Mouse (Mus musculus): Measurements from ENCODE around the gene Mgme1. TPM values are rescaled to one million over a fixed set of nuclear protein-coding genes. Genes with fewer than 3 reads are reported as not detected.

The Mgme1 gene
- total and polyA plus RNA-seq, 3 experiments: 16.8 to 20.3 TPM; not detected in 1

DNA sequence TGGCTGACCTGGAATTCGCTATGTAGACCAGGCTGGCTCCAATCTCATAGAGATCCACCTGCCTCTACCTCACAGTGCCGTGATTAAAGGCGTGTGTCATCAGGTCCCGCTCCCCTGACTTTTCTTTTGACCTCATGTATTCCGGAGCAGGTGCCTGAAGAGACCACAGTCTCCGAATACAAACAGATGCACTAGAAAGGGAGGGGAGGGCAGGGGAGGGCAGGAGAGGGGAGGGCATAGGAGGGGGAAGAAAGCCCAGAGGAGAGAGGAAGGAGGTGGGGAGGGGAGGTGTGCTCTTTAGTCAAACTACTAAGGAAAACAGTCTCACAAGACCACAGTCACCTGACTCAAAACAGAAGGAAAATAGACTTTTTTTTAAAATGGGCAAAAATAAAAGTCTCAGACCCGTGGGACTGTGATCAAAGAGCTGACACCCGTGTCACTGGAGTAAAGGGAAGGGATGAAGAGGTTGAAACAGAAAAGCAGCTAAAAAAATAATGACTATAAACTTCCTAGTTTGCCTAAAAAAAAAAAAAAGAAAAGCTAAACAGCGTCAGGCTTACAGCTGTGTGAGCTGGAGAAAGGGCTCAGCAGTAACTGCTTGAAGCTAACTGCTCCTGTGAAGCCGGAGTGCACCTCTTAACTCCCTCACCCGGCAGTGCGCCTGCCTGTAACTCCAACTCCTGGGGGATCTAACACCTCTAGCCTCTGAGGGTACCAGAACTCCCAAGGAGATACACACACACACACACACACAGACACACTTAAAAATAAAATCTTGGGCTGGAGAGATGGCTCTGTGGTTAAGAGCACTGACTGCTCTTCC is 41.7 kb upstream of the Mgme1 start:
- Histone ChIP-seq H3K79me2 (ENCODE audit: control insufficient read depth, insufficient read depth, low read length, poor library complexity) (peaks cover 1% of the 10 kb centered on the region; the same call in 1 of the 2 replicates), H3K9ac (ENCODE audit: control insufficient read depth, low read depth, low read length, poor library complexity, severe bottlenecking) (peak overlapping the region; percentile 67), H3K9me3 (replicated peaks; ENCODE audit: insufficient read depth, low read length) (no peaks in the 10 kb centered on the region), H3K27me3 (ENCODE audit: control insufficient read depth in 1 of 2, insufficient read depth in 2 of 2, low read length in 2 of 2) (no peaks in the 10 kb centered on the region), H3K4me1 (ENCODE audit: control insufficient read depth in 1 of 2, insufficient read depth in 2 of 2, low read length in 2 of 2) (peaks cover 5 to 14% of the 10 kb centered on the region in 2 experiments), H3K27ac (ENCODE audit: control insufficient read depth, low read depth, low read length) (peak overlapping the region; percentile 69), H3K4me3 (ENCODE audit: control insufficient read depth in 1 of 2, insufficient read depth in 1 of 2, low read depth in 2 of 2, low read length in 2 of 2) (peak overlapping the region; percentile 57 to 67), H3K36me3 (ENCODE audit: control insufficient read depth in 1 of 2, insufficient read depth in 2 of 2, low read length in 2 of 2) (peaks cover 0 to 11% of the 10 kb centered on the region in 2 experiments; a peak in 2 of 4 replicates)
- peak; percentile 56 for DNase-seq (ENCODE audit: low read depth, low spot score)
- TF ChIP-seq KAT2A (conservative IDR thresholded peaks at IDR 0.05; ENCODE audit: low read depth, low read length) (no peak), ZNF384 (IDR thresholded peaks at IDR 0.05; ENCODE audit: low read depth, low read length) (peak; percentile 79), TBP (IDR thresholded peaks at IDR 0.05; ENCODE audit: low read depth, low read length) (no peak), BHLHE40 (IDR thresholded peaks at IDR 0.05; ENCODE audit: borderline replicate concordance, low read depth, low read length) (no peak; the same call in 1 of the 2 replicates), USF1 (IDR thresholded peaks at IDR 0.05; ENCODE audit: low read depth, low read length) (0 out of 2 replicates have a peak, but pooled peaks have one; percentile 21), RCOR1 (IDR thresholded peaks at IDR 0.05; ENCODE audit: low read depth, low read length) (no peak)

DNA sequence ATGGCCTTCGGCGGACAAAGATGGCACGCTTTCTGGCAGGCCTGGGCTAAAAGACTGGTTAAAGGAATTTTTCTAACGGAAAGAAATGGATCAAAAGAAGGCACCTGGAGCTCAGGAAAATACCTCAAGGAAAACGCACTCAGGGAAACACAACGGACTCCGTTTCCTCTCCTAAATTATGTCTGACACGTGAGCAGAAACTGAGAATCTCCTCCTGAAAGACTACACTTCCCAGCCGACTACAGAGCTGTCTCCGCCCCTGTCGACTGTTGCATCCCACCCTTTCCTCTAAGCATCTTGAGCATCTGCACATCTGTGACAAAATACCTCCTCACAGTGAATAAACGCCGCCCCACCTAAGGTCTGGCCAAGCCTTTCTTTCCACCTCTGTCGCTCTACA is 40.8 kb upstream of the Mgme1 start:
- peak; percentile 91 for DNase-seq (ENCODE audit: low read depth, low spot score)
- Histone ChIP-seq H3K4me3 (ENCODE audit: control insufficient read depth in 1 of 2, insufficient read depth in 1 of 2, low read depth in 2 of 2, low read length in 2 of 2) (peak overlapping the region; percentile 57), H3K27ac (ENCODE audit: control insufficient read depth, low read depth, low read length) (peak overlapping the region; percentile 99), H3K79me2 (ENCODE audit: control insufficient read depth, insufficient read depth, low read length, poor library complexity) (peaks cover 1% of the 10 kb centered on the region; the same call in 1 of the 2 replicates), H3K4me1 (ENCODE audit: control insufficient read depth in 1 of 2, insufficient read depth in 2 of 2, low read length in 2 of 2) (peaks cover 5 to 14% of the 10 kb centered on the region in 2 experiments), H3K36me3 (ENCODE audit: control insufficient read depth in 1 of 2, insufficient read depth in 2 of 2, low read length in 2 of 2) (peaks cover 0 to 11% of the 10 kb centered on the region in 2 experiments; a peak in 2 of 4 replicates), H3K27me3 (ENCODE audit: control insufficient read depth in 1 of 2, insufficient read depth in 2 of 2, low read length in 2 of 2) (no peaks in the 10 kb centered on the region), H3K9me3 (replicated peaks; ENCODE audit: insufficient read depth, low read length) (no peaks in the 10 kb centered on the region), H3K9ac (ENCODE audit: control insufficient read depth, low read depth, low read length, poor library complexity, severe bottlenecking) (peak overlapping the region; percentile 71)
- no peak for TF ChIP-seq SMC3 (IDR thresholded peaks at IDR 0.05; ENCODE audit: low read depth, low read length)
- TF ChIP-seq ETS1 (IDR thresholded peaks at IDR 0.05; ENCODE audit: low read depth, low read length): no peak
- TF ChIP-seq POLR2A (IDR thresholded peaks at IDR 0.05; ENCODE audit: control insufficient read depth in 1 of 2, insufficient read depth in 1 of 2, low read depth in 1 of 2, low read length in 2 of 2, poor library complexity in 1 of 2): peak in 1 of 2 experiments; percentile 76; a peak in 2 of 4 replicates
- TF ChIP-seq MAZ (IDR thresholded peaks at IDR 0.05; ENCODE audit: low read depth, low read length): no peak
- no peak for TF ChIP-seq RCOR1 (IDR thresholded peaks at IDR 0.05; ENCODE audit: low read depth, low read length)
- TF ChIP-seq TCF12 (IDR thresholded peaks at IDR 0.05; ENCODE audit: low read depth, low read length): peak; percentile 17; the same call in 1 of the 2 replicates
- no peak for TF ChIP-seq RAD21 (IDR thresholded peaks at IDR 0.05; ENCODE audit: low read depth, low read length)
- no peak for TF ChIP-seq ZKSCAN1 (IDR thresholded peaks at IDR 0.05; ENCODE audit: low read depth, low read length)
- no peak for TF ChIP-seq JUND (IDR thresholded peaks at IDR 0.05; ENCODE audit: low read depth, low read length)
- TF ChIP-seq MAX (IDR thresholded peaks at IDR 0.05; ENCODE audit: low read length): peak; percentile 79
- TF ChIP-seq KAT2A (conservative IDR thresholded peaks at IDR 0.05; ENCODE audit: low read depth, low read length): no peak; the same call in 1 of the 2 replicates
- TF ChIP-seq ZC3H11A (IDR thresholded peaks at IDR 0.05; ENCODE audit: low read depth, low read length): no peak
- TF ChIP-seq MXI1 (IDR thresholded peaks at IDR 0.05; ENCODE audit: low read depth, low read length): peak; percentile 89
- TF ChIP-seq MYC (IDR thresholded peaks at IDR 0.05; ENCODE audit: low read depth, low read length): peak; percentile 86; the same call in 1 of the 2 replicates
- TF ChIP-seq HCFC1 (IDR thresholded peaks at IDR 0.05; ENCODE audit: low read depth, low read length): peak; percentile 87
- no peak; the same call in 1 of the 2 replicates for TF ChIP-seq ZMIZ1 (IDR thresholded peaks at IDR 0.05; ENCODE audit: low read depth, low read length)
- TF ChIP-seq GABPA (IDR thresholded peaks at IDR 0.05; ENCODE audit: low read depth, low read length): no peak
- TF ChIP-seq NELFE (IDR thresholded peaks at IDR 0.05; ENCODE audit: low read depth, low read length): peak; percentile 70
- TF ChIP-seq CHD2 (IDR thresholded peaks at IDR 0.05; ENCODE audit: low read length): no peak
- 0 out of 2 replicates have a peak, but pooled peaks have one; percentile 11 for TF ChIP-seq GATA1 (IDR thresholded peaks at IDR 0.05; ENCODE audit: low read depth, low read length)
- TF ChIP-seq ELF1 (IDR thresholded peaks at IDR 0.05; ENCODE audit: low read depth, low read length): no peak
- TF ChIP-seq TBP (IDR thresholded peaks at IDR 0.05; ENCODE audit: low read depth, low read length): peak; percentile 78
- TF ChIP-seq MYB (IDR thresholded peaks at IDR 0.05; ENCODE audit: low read depth, low read length): no peak
- peak; percentile 89 for TF ChIP-seq BHLHE40 (IDR thresholded peaks at IDR 0.05; ENCODE audit: borderline replicate concordance, low read depth, low read length)
- no peak for TF ChIP-seq NRF1 (IDR thresholded peaks at IDR 0.05; ENCODE audit: insufficient read depth, low read depth, low read length, poor library complexity, severe bottlenecking)
- no peak for TF ChIP-seq CHD1 (IDR thresholded peaks at IDR 0.05; ENCODE audit: low read depth, low read length)
- no peak for TF ChIP-seq ZNF384 (IDR thresholded peaks at IDR 0.05; ENCODE audit: low read depth, low read length)
- TF ChIP-seq USF1 (IDR thresholded peaks at IDR 0.05; ENCODE audit: low read depth, low read length): peak; percentile 79
- TF ChIP-seq SIN3A (IDR thresholded peaks at IDR 0.05; ENCODE audit: low read length): 0 out of 2 replicates have a peak, but pooled peaks have one; percentile 48

All from MEL (cell line).